Mouse (Mus musculus): ENCODE results near the gene Trpv6.

Gene Trpv6

GRCm38 (mm10) chr6:41621241-41621990 lies 14.8 kb downstream of the Trpv6 start:
- no peak for DNase-seq (ENCODE audit: low read depth, low spot score)

DNA sequence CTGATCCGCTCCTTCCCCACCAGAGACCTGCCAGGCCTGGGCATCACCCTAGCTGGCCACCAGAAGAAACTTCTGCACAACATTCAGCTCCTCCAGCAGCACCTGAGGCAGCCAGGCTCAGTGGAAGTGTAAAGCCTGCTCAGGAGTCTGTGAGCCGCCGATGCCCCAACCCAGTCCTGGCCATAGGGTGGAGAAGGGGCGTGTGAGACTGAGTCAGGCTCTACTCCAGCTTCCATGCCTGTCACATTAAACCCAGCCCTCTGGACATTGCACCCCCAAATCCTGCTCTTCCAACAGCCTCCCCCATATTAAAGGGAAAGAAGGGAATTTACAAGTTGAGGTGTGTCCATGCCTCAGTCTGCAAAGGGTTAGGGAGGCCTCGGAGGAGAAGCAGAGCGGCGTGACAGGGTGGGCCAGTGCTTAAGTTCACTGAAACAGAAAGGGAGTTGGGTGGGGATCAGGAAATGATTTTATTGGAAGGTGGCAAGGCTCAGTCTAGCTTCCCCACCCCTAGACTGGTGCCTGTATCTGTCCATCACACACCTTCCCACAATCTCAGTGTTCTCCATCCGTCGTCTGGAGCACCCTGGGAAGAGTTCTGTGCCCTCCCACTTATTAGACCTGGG lies 15.9 kb downstream of the Trpv6 start:
- DNase-seq (ENCODE audit: low read depth, low spot score): no peak

GRCm38 (mm10) chr6:41607637-41608036 lies 28.6 kb downstream of the Trpv6 start:
- no peak for DNase-seq (ENCODE audit: low read depth, low spot score)

DNA sequence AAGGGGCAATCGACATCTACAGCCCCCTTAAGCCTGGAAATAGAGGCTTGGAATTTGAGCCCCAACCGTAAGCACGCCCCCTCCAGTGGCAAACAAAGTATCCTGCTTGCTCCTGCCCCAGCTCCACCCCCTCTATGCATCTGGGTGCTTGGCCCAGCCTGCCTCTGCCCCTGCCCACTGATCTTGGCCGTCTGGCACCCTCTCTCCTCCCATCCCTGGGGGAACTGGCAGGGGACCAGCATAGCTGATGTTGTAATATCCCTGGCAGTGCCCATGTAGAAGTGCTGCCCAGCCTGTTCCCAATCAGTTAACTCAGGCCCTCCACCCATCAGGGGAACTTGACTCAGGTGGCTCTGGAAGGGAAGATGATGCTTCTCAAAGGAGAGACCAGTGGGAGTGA lies 30.0 kb downstream of the Trpv6 start:
- DNase-seq (ENCODE audit: low read depth, low spot score): no peak

GRCm38 (mm10) chr6:41605794-41606104 lies 30.5 kb downstream of the Trpv6 start:
- no peak for DNase-seq (ENCODE audit: low read depth, low spot score)

DNA sequence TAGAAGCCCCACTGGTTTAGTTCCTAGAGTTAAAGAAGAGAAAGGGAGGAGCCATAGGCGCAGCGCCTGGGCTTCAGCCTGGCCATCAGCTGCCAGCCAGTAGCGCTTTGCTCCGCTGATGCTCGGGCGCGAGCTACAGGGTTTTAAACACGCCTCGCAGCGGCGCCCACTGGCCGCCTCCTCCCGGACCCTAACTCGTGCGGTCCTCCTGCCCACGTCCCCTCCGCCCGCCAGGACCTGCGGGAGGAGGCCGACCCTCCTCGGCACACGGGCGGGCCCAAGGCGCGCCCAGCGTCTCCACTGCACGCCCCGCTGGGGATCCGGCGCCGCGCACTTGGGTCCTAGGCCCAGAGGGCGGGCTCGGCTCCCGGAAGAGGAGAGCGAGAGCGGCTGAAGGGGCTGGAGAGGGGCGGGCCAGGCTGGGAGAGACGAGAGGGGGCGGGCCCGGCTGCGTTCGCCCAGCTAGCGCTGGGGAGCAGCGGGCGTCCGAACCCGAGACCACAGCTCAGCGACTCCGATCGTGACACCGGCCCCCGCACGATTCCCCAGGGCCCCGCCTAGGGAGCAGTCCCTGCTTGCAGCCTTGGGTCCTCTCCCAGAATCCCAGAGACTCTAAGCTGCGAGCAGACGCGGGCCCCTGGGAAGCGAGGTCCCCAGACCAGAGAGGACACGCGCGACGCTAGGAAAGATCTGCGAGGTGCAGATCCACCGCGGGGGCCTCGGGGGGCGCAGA lies 31.0 kb downstream of the Trpv6 start, which contains the start of gene Ephb6:
TSS of gene Ephb6 (plus strand) at position 422 of the 733 bp plus-strand sequence.
- peak; percentile 62 for DNase-seq (ENCODE audit: low read depth, low spot score)

GRCm38 (mm10) chr6:41604401-41605050 lies 31.7 kb downstream of the Trpv6 start:
- DNase-seq (ENCODE audit: low read depth, low spot score): peak; percentile 51

DNA sequence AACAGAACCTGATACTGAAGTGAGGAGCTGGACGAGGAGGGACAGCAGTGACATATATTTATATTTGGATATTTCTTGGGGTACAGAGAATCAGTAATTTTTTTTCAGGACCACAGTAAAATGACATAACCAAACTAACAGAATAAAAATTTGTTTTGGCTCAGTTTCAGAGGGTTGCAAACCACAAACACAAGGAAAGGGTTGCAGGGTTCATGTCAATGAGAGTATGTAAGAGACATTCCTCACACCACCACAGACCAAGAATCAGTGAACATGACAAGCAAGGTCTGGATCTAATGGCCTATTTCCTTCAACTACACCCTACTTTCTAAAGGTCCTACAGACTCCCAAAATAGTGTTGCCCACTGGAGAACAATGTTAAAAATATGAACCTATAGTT lies 54.0 kb downstream of the Trpv6 start:
- DNase-seq (ENCODE audit: low read depth, low spot score): no peak

GRCm38 (mm10) chr6:41581295-41581694 lies 54.9 kb downstream of the Trpv6 start:
- DNase-seq (ENCODE audit: low read depth, low spot score): no peak

DNA sequence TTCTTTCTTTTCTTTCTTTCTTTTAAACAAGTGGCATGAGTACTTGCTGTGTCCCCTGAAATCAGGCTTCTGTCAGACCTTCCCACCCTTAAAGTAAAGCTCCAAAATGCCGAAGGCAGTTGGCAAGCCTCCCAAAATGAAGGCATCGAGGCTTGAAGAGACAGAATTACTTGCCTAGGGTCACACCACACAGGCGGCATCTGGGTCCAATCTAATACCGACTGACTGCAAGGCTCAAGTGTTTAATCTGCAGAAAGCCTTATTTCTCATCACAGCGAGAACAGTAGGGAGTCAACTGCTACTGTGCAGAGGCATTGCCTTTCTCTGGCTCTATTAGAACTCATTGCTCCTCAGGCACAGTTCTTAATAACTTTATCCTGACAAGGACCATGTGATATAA lies 58.9 kb downstream of the Trpv6 start:
- DNase-seq (ENCODE audit: low read depth, low spot score): no peak

GRCm38 (mm10) chr6:41576526-41577097 lies 59.6 kb downstream of the Trpv6 start:
- no peak for DNase-seq (ENCODE audit: low read depth, low spot score)

Data from brain, embryonic 18.5 days (tissue).